Mouse (Mus musculus) gastrocnemius, postnatal 4 days (tissue): ENCODE data around the gene Dcaf12. TPM values are rescaled to one million over a fixed set of nuclear protein-coding genes. Genes with fewer than 3 reads are reported as not detected.

Experiments used
- DNase-seq, 2 experiments: peaks; one replicate each; pipeline ENCODE4 v3.0.0; 2021 to 2022; ENCODE audit warnings: low spot score in 2 of 2, mixed read lengths in 2 of 2
- total RNA-seq, 2 experiments: library from RNA; stranded (reverse); gene quantifications; 2 replicates each; pipeline ENCODE4 v1.2.3; 2021

Dcaf12 gene
- total RNA-seq, 2 experiments from 2014 or later: 36.1 to 38.0 TPM

DNA sequence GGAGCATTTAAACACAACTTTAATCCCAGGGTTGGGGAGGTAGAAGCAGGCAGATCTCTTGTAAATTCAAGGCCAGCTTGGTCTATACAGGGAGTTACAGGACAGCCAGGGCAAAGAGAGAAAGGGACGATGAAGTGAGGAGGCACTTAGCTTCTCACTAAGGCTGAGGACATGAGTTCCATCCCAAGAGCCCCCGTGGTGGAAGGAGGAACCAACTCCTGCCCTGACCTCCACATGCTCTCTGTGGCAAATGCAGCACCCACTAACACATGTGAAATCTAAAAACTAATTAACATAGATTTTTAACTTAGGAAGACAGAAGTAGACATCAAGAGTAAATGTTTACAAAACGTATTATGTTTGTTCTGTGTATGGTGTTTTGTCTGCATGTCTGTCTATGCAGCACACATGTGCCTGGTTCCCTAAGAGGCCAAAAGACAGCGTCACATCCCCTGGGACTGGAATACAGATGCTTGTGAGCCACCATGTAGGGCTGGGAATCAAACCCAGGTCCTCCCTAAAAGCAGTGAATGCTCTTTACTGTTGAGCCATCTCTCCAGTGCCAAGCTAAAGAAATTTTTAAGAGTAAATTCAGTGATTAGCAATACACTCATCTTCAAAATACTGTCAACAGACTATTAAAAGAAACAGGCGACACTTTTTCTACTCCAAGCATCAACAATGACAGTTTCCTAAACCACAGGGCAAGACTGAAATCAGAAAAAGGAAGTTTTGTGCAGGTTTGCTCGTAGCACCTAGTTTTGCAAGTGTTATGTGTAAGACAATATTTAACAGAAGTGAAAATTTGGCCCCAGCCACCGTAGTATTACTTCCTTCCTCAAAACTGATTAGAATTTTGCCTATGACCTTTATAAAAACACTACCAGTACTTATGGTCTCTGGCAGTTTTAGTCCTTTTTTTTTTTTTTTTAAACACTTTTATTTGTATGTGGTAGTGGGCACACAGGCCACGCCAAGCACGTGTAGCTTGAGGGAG is 3.8 kb downstream of the Dcaf12 start:
- DNase-seq: no peak

DNA sequence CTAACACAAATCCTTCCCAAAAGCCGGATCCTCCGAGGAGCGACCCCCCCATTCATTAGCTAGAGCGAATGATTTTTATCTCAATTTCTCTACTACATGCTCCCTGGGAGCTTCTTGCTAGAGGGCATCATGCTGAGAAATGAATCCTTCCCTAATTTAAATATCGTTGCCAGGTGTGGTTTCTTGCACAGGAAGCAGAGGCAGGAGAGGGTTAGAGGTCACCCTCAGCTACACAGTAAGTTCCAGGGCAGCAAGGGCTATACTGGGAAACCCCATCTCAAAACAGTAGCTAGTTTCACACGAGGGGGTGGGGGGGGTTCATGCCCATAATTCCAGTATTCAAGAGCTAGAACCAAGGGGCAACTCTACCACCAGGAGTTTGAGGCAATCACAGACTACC is 7.3 kb downstream of the Dcaf12 start:
- no peak for DNase-seq

DNA sequence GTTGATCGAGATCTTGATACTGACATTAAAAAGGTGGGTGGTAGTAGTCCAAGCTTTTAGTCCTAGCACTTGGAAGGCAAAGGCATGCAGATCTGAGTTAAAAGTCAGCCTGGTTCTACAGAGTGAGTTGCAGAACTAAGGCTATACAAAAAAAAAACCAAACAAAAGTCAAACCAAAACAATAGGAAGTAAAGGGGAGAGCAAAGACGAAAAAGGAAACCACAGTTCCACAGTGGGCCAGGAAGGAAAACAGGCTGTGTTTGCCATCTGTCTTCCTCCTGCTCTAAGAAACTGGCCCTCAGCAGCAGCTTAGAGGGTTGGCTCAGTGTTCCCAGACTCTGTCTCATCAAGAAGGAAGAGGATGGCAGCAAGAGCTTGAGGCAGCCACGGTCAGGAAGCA is 10.4 kb downstream of the Dcaf12 start:
- DNase-seq: no peak

DNA sequence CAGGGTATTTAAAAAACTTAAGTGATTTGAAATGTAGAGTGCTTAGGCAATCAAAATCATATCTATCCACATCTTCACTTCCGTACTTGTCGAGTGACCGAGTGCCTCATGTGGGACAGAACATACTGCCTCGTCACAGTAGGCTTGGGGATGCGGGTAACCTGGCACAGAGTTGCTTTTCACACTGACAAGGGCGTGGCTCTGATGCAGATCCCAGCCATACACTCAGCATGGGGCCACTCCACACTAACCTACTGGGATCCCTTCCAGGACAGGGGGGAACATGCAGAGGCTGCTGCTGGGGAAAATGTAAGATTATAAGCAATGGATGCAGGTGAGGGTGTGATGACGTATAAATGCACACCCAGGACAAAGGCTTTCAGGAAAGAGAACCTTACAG is 11.0 kb downstream of the Dcaf12 start:
- DNase-seq: no peak

GRCm38 (mm10) chr4:41298976-41299375 is 15.7 kb downstream of the Dcaf12 start:
- DNase-seq: no peak

DNA sequence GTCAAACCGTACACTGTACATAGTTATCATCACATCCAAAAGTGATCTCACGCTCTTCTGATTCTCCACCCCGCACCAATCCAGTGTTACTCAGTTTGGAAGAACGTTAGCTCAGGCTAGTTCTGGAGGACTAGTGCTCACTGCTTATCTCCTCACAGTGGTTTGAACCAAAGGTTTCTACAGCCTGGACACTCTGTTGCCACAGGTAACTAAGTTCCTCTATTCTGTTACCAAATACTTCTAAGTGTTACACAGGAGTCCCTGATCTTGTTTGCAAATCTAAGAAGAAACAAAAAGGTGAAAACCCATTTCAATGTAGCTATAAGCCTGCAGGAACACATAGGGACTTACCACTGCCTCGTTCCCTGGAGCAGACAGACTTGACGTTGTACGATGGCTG is 18.7 kb downstream of the Dcaf12 start:
- no peak for DNase-seq

GRCm38 (mm10) chr4:41295507-41295906 is 19.2 kb downstream of the Dcaf12 start:
- no peak for DNase-seq

DNA sequence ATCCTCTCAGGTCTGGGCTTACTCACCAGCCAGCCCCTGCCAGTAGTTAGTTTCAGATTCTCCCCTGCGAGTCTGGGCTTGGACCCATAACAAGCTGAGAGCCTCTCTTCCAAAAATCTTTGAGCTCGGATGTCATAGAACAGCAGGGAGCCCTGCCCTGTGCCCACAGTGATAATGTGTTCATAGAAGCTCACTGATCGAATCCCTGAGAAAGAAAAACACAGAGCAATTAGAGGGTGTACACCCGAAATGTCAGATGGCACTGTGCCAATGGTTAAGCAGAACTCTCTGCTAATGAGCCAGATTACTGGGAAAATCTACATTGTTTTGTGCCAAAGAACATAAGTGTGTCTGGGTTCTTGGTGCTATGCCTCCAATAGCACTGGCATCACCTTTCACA is 20.8 kb downstream of the Dcaf12 start:
- no peak for DNase-seq

DNA sequence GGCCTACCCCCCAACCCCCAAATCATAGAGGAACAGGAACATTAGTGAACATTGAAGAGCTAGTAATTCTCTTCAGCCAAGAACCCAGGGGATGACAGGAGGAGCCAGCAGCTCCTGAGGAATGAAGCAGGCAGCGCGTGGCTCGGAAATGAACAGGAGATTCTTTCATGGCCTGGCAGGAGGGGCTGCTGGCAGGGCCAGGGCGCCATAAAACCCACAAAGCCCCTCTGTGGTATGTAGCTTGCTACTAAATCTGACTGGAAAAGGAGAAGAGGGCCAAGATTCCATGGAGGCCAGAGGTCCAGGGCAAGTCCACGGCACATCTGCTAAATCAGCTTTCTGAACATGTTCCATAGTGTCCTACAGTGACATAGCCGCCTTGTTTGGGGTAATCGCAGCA is 24.9 kb downstream of the Dcaf12 start:
- peak in 1 of 2 experiments; percentile 20 for DNase-seq

- DNase-seq: peak in 1 of 2 experiments; percentile 18
Measured at GRCm38 (mm10) chr4:41286420-41286819, 28.3 kb downstream of the Dcaf12 start.

DNA sequence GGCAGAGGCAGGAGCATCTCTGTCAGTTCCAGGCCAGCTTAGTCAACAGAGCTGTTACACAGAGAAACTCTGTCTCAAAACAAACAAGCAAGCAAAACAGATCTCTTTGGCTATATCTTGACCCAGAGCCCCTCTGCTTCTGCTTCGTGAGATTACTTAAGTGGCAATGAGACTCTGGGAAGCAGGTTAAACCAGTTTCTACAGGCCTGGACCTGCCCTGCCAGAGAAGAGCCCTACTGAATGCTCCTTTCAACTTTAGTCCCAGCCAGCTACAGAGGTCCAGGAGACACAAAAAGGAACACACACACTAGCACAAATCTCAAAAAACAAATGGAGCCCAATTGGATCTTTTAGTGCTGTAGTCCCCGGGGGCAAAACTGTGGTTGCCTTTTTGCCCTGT is 30.6 kb downstream of the Dcaf12 start:
- DNase-seq: no peak

DNA sequence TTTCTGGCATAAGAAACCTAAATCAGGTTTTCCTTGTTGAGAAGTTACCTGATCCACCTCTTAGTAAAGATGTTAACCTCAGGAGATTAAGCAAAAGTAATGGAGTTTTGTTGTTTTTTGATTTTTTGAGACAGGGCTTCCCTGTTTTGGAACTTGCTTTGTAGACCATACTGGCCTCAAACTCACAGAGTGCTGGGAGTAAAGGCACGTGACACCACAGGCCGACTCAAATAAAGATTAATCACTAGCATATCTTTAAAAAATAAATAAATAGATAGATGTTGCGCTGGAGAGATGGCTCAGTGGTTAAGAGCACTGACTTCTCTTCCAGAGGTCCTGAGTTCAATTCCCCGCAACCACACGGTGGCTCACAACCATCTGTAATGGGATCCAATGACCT is 38.8 kb downstream of the Dcaf12 start:
- no peak for DNase-seq

- peak; percentile 88 to 95 for DNase-seq
Measured at GRCm38 (mm10) chr4:41274980-41275850, 39.5 kb downstream of the Dcaf12 start, which contains the start of gene Ubap2. Ubap2 (minus strand) TSS chr4:41275144.

DNA sequence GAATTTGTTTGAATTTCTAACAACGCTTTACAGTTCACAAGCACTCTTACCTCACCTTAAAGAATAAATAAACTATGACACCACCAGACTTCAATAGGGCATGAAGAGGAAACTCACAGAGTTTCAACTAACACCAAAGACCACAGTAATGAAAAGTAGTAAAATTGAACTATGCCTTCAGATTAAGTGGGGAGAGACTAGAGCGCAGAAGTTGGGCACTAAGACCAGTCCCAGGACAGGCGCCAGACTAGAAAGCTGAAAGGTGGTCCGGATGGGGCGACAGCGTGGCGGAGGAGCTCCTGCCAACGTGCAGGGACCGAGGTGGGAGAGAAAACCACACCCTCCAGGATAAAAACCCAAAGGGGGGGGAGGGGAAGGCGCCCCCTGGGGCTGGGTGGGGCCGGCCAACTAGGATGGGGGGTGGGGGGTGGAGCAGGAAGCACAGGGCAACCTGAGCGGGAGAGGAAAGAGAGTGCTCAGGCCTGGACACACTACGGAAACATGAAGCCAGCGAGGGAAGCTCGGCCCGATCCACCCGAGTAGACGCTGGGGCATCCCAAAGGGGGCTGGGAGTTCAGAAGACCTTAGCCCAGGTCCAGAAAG is 40.2 kb downstream of the Dcaf12 start:
- peak in 1 of 2 experiments; percentile 23 for DNase-seq

GRCm38 (mm10) chr4:41268133-41268532 is 46.6 kb downstream of the Dcaf12 start:
- no peak for DNase-seq

DNA sequence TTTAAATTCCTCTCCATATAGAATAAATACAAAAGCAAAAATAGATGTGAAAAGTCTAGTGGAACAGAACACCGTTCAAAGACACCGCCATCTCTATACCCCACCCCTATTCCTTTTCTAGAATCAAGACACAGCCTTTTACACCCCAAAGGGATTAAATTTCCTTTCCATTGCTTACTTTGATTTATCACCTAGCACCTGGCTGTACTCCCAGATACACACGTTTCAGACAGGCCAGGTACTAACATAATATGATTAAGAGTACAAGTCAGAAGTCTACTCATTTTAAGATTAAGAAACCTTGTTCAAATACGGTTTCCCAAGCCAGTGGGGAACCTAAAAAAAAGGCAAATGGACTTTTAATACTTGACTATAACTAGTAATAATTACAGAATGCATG is 48.3 kb downstream of the Dcaf12 start:
- no peak for DNase-seq

GRCm38 (mm10) chr4:41260691-41261090 is 54.0 kb downstream of the Dcaf12 start:
- DNase-seq: no peak

DNA sequence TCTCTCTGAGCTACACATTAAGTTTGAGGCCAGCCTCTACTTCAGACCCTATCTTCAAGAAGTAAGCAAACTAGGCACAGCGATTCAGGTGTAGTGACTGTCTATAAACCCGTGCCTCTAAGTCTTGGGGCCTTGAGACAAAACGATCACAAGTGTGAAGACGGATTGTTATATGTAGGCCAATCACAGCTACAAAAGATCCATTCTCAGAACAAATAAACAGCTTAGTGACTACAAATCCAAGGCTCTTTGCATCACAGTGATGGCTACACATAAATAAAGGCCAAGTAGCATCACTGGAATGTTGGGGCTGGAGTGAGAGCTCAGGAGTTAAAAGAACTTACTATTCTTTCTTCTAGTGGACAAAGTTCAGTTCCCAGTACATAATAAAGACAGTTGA is 55.7 kb downstream of the Dcaf12 start:
- no peak for DNase-seq

DNA sequence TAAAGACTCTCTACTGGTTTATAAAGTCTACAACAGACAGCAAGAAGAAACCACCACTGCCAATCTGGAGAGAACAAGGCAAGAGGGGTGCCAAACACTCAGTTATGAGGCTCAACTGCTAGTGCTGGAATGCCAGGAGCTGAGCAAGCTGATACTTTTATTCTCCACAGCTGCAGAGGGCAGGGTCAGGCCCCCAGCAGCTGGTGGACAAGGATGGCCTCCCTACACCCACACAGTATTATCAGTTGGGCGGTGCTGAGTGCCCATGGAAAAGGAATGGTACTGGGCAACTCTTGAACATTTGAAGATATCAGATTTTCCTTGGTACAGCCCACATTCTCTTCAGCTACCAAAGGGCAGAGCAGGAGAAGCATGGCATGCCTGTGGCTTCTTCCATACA is 56.9 kb downstream of the Dcaf12 start:
- DNase-seq: peak in 1 of 2 experiments; percentile 37

GRCm38 (mm10) chr4:41255564-41256210 is 59.0 kb downstream of the Dcaf12 start:
- no peak for DNase-seq

- DNase-seq: no peak
Measured at GRCm38 (mm10) chr4:41253756-41254155, 60.9 kb downstream of the Dcaf12 start.
